Mouse (Mus musculus): ENCODE results near the gene Atp2b4.

DNA sequence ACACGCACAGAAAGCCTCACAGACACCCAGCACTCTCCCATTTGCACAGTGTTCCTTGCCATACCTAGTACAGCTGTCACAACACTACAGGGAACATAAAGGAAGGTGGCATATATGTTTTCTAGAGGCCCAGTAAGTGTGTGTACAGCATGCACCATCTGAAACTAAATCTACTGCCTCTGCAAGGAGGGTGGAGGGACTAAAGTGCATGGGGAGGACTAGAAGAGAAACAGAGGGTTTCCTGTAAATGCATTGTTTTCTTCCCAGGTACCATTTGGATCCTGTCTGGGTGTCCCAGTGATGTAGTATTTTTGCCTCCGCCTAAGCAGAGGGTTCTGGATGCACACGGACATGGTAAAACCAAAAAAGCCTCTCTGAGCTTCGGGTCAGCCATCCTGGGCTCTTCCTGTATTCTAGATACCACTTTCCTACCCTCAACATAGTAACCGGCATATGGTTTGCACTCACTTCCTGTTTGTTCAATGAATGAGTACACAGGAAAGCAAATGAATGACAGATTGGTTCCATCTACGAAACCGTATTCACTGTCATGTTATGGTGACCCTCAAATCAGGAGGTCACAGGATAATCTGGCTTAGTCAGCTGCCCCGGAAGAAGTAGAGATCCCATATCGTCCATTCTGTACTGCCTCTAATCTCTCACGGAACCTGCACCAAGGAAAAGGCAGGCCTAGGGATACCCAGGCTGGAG, 13.2 kb downstream of the Atp2b4 start:
- TF ChIP-seq GATA1 (IDR thresholded peaks at IDR 0.05; ENCODE audit: low read length) = no peak
- no peak for TF ChIP-seq TAL1 (IDR thresholded peaks at IDR 0.05; ENCODE audit: low read length)

Data from erythroblast, embryonic 14.5 days (primary cell).